Comparison of ENCODE assay signal across 32 mouse cellular contexts in genomic region chr5:125449306-125449705, GRCm38 (mm10). TPM values are rescaled to one million over a fixed set of nuclear protein-coding genes. Genes with fewer than 3 reads are reported as not detected.
DNase-seq lines count a peak whose midpoint lies in the region; ATAC-seq and TF ChIP-seq lines count a peak whose summit lies in the region.
"Had no signal": no experiment of that assay in that cellular context is flagged by ENCODE, and none has a peak within 500 bp of the region (broad histone marks: within the 10 kb centered on the region; RNA-seq: fewer than 3 reads in every experiment).

No protein-coding gene starts in this region.

- no peak overlapping the region for H3K4me2 ChIP-seq in heart, embryonic 13.5 days
- peak overlapping the region; percentile 19 for H3K4me2 ChIP-seq in myocyte (ENCODE audit: low read depth)
- no peak overlapping the region for H3K4me2 ChIP-seq in forebrain, embryonic 11.5 days (ENCODE audit: low read depth, low read length, severe bottlenecking)
- H3K4me2 ChIP-seq: embryonic facial prominence, embryonic 13.5 days; forebrain, embryonic 13.5 days; heart, embryonic 15.5 days; hindbrain, embryonic 12.5 days; intestine, embryonic 15.5 days; limb, embryonic 15.5 days; lung, embryonic 14.5 days; midbrain, embryonic 11.5 days; neural tube, embryonic 12.5 days had no signal

- no peak for ATAC-seq in heart, embryonic 13.5 days (ENCODE audit: extremely low read depth, insufficient number of reproducible peaks, low FRiP score, low TSS enrichment)
- ATAC-seq in granulocyte monocyte progenitor cell, adult 5-6 weeks (replicated peaks; ENCODE audit: poor library complexity, severe bottlenecking) = no peak
- ATAC-seq in forebrain, embryonic 11.5 days (replicated peaks; ENCODE audit: low FRiP score) = no peak
- ATAC-seq: CD4-positive, CD25-positive, alpha-beta regulatory T cell, adult 4 months; forebrain, embryonic 13.5 days; hindbrain, postnatal 0 days; intestine, embryonic 15.5 days; midbrain, embryonic 16.5 days had no signal

- H3K27me3 ChIP-seq in heart, embryonic 13.5 days (replicated peaks) = no peaks in the 10 kb centered on the region
- no peaks in the 10 kb centered on the region for H3K27me3 ChIP-seq in myocyte (ENCODE audit: control insufficient read depth, insufficient read depth, insufficient read length)
- no peaks in the 10 kb centered on the region for H3K27me3 ChIP-seq in forebrain, embryonic 11.5 days (ENCODE audit: control insufficient read depth, insufficient read depth, low read length)
- H3K27me3 ChIP-seq: embryonic facial prominence, embryonic 13.5 days; forebrain, embryonic 13.5 days; heart, embryonic 15.5 days; hindbrain, embryonic 12.5 days; intestine, embryonic 15.5 days; limb, embryonic 15.5 days; neural tube, embryonic 12.5 days had no signal

- no peaks in the 10 kb centered on the region for H3K9me3 ChIP-seq in heart, embryonic 13.5 days
- H3K9me3 ChIP-seq in forebrain, embryonic 11.5 days (ENCODE audit: control insufficient read depth, low read length) = no peaks in the 10 kb centered on the region
- H3K9me3 ChIP-seq: embryonic facial prominence, embryonic 13.5 days; forebrain, embryonic 13.5 days; heart, embryonic 15.5 days; hindbrain, embryonic 12.5 days; intestine, embryonic 15.5 days; limb, embryonic 10.5 days; limb, embryonic 15.5 days; neural tube, embryonic 12.5 days had no signal

- H3ac ChIP-seq in myocyte (ENCODE audit: control insufficient read depth, insufficient read length) = no peak overlapping the region

- no peak overlapping the region for H3K4me3 ChIP-seq in heart, embryonic 13.5 days
- no peak overlapping the region for H3K4me3 ChIP-seq in myocyte
- no peak overlapping the region for H3K4me3 ChIP-seq in forebrain, embryonic 11.5 days (ENCODE audit: low read depth, low read length)
- H3K4me3 ChIP-seq: embryonic facial prominence, embryonic 13.5 days; erythroblast, embryonic 14.5 days; forebrain, embryonic 13.5 days; heart, embryonic 15.5 days; hindbrain, embryonic 12.5 days; intestine, embryonic 15.5 days; limb, embryonic 10.5 days; limb, embryonic 15.5 days; neural tube, embryonic 12.5 days had no signal

- no peak overlapping the region for H3K27ac ChIP-seq in heart, embryonic 13.5 days (replicated peaks)
- H3K27ac ChIP-seq in forebrain, embryonic 11.5 days (ENCODE audit: low read depth, low read length) = no peak overlapping the region
- H3K27ac ChIP-seq: embryonic facial prominence, embryonic 13.5 days; forebrain, embryonic 13.5 days; heart, embryonic 15.5 days; hindbrain, embryonic 12.5 days; hindbrain, postnatal 0 days; intestine, embryonic 15.5 days; limb, embryonic 10.5 days; limb, embryonic 15.5 days; liver, embryonic 14.5 days; neural tube, embryonic 12.5 days had no signal

- intact Hi-C loops in heart, postnatal 14 days (cut with DNase I) = no loop called here

- H3K9ac ChIP-seq in heart, embryonic 13.5 days = peak overlapping the region; percentile 37; the same call in 1 of the 2 replicates
- no peak overlapping the region for H3K9ac ChIP-seq in forebrain, embryonic 11.5 days (ENCODE audit: low read length)
- H3K9ac ChIP-seq: embryonic facial prominence, embryonic 13.5 days; forebrain, embryonic 13.5 days; heart, embryonic 15.5 days; hindbrain, embryonic 12.5 days; intestine, embryonic 15.5 days; limb, embryonic 15.5 days; liver, embryonic 14.5 days; lung, embryonic 14.5 days; neural tube, embryonic 12.5 days had no signal

- 56% methylated on average over 5 of the region's 5 CpGs for WGBS in heart, embryonic 13.5 days
- WGBS in forebrain, embryonic 11.5 days = 89% methylated on average over 5 of the region's 5 CpGs

- no peak for DNase-seq in heart, postnatal 14 days
- peak; percentile 75 for DNase-seq in right cerebral cortex, adult 18-20 months
- DNase-seq in right cerebral cortex, postnatal 14 days = no peak
- DNase-seq in NIH3T3 (ENCODE audit: low read depth) = peak; percentile 74
- no peak for DNase-seq in forebrain, embryonic 11.5 days (ENCODE audit: low spot score)
- DNase-seq: adrenal gland, postnatal 10 days; cerebellum, adult 11-12 months; cerebellum, postnatal 10 days; gastrocnemius, postnatal 10 days; heart, postnatal 36 days; kidney, adult 2 months; kidney, postnatal 36 days; lung, embryonic 14.5 days; lung, postnatal 14 days; thymus, postnatal 4 days had no signal

- peaks cover 26% of the 10 kb centered on the region for H3K79me2 ChIP-seq in myocyte (ENCODE audit: control insufficient read depth, insufficient read depth)

- no peak for TF ChIP-seq POLR2A in myocyte (IDR thresholded peaks at IDR 0.05; ENCODE audit: insufficient read length, low read depth)

- peaks cover 18% of the 10 kb centered on the region for H3K4me1 ChIP-seq in heart, embryonic 13.5 days
- H3K4me1 ChIP-seq in forebrain, embryonic 11.5 days (replicated peaks; ENCODE audit: control insufficient read depth, insufficient read depth, low read length) = no peaks in the 10 kb centered on the region
- H3K4me1 ChIP-seq: embryonic facial prominence, embryonic 13.5 days; intestine, embryonic 15.5 days; limb, embryonic 15.5 days had no signal

- H3K36me3 ChIP-seq in heart, embryonic 13.5 days = peaks cover 34% of the 10 kb centered on the region
- no peaks in the 10 kb centered on the region for H3K36me3 ChIP-seq in myocyte (ENCODE audit: control insufficient read depth, insufficient read depth)
- no peaks in the 10 kb centered on the region; the same call in 1 of the 2 replicates for H3K36me3 ChIP-seq in forebrain, embryonic 11.5 days (ENCODE audit: control insufficient read depth, insufficient read depth, low read length)

TF ChIP-seq in myocyte, 11 proteins besides CTCF, POLR2A, EP300 and RAD21:
- TF ChIP-seq MYOG (IDR thresholded peaks at IDR 0.05; ENCODE audit: control insufficient read depth in 1 of 3, insufficient read depth in 1 of 3, insufficient read length in 2 of 3, low read depth in 2 of 3) (no peak), POLR2AphosphoS2 (IDR thresholded peaks at IDR 0.05; ENCODE audit: insufficient read length, low read depth) (no peak), TCF3 (IDR thresholded peaks at IDR 0.05; ENCODE audit: insufficient read length, low read depth) (no peak), REST (IDR thresholded peaks at IDR 0.05; ENCODE audit: insufficient read depth, insufficient read length) (no peak), MAX (IDR thresholded peaks at IDR 0.05; ENCODE audit: low read depth) (no peak), USF1 (IDR thresholded peaks at IDR 0.05; ENCODE audit: low read depth) (no peak), E2F4 (IDR thresholded peaks at IDR 0.05; ENCODE audit: insufficient read depth) (no peak), MYOD1 (IDR thresholded peaks at IDR 0.05; ENCODE audit: control insufficient read depth in 1 of 3, insufficient read length in 2 of 3, low read depth in 2 of 3) (no peak), CEBPB (IDR thresholded peaks at IDR 0.05; ENCODE audit: insufficient read depth, poor library complexity, severe bottlenecking) (no peak), TCF12 (IDR thresholded peaks at IDR 0.05; ENCODE audit: insufficient read depth, poor library complexity, severe bottlenecking) (no peak), SRF (IDR thresholded peaks at IDR 0.05; ENCODE audit: control insufficient read depth, insufficient read length, low read depth) (no peak)
TF ChIP-seq in myocyte: peak in this region for 0.

RNA-seq across cellular contexts. Expression of gene Bri3bp, which starts 7.9 kb away (rescaled TPM):
- 35.8 and 42.0 TPM in 2 replicates for polyA plus RNA-seq in heart, embryonic 13.5 days (2015; fragmentation: Nextera tagmentation; extraction: Ambion mirVana)
- 10 to 100 TPM; 48.0 to 62.4 TPM for total RNA-seq in heart, postnatal 14 days (2021)
- 24.8 TPM for polyA plus RNA-seq in myocyte (2012; fragmentation: generic; extraction: Trizol)
- total RNA-seq in granulocyte monocyte progenitor cell, adult 5-6 weeks (2014; fragmentation: Nextera tagmentation) = 43.5 and 68.5 TPM in 2 replicates
- 24.4 and 25.4 TPM in 2 replicates for total RNA-seq in granulocyte monocyte progenitor cell, adult 5-6 weeks (2017)
- 44.1 TPM in 2 replicates for polyA plus RNA-seq in forebrain, embryonic 11.5 days (2014; fragmentation: Nextera tagmentation; extraction: Ambion mirVana)

RNA-seq across cellular contexts. Expression of gene Dhx37, which starts 15.4 kb away (rescaled TPM):
- polyA plus RNA-seq in heart, embryonic 13.5 days (2015; fragmentation: Nextera tagmentation; extraction: Ambion mirVana) = 8.5 and 9.8 TPM in 2 replicates
- total RNA-seq in heart, postnatal 14 days (2021) = 10 to 100 TPM; 10.8 to 11.5 TPM
- polyA plus RNA-seq in myocyte (2012; fragmentation: generic; extraction: Trizol) = 17.2 TPM
- total RNA-seq in granulocyte monocyte progenitor cell, adult 5-6 weeks (2014; fragmentation: Nextera tagmentation) = 16.8 and 25.8 TPM in 2 replicates
- total RNA-seq in granulocyte monocyte progenitor cell, adult 5-6 weeks (2017) = 53.0 and 56.7 TPM in 2 replicates
- 15.7 and 16.4 TPM in 2 replicates for polyA plus RNA-seq in forebrain, embryonic 11.5 days (2014; fragmentation: Nextera tagmentation; extraction: Ambion mirVana)

RNA-seq across cellular contexts. Expression of gene Aacs, which starts 26.3 kb away (rescaled TPM):
- polyA plus RNA-seq in heart, embryonic 13.5 days (2015; fragmentation: Nextera tagmentation; extraction: Ambion mirVana) = 13.0 and 15.3 TPM in 2 replicates
- total RNA-seq in heart, postnatal 14 days (2021) = 1 to 10 TPM; 4.0 to 4.8 TPM
- 70.7 TPM for polyA plus RNA-seq in myocyte (2012; fragmentation: generic; extraction: Trizol)
- 10.3 and 15.1 TPM in 2 replicates for total RNA-seq in granulocyte monocyte progenitor cell, adult 5-6 weeks (2014; fragmentation: Nextera tagmentation)
- 11.7 and 12.2 TPM in 2 replicates for total RNA-seq in granulocyte monocyte progenitor cell, adult 5-6 weeks (2017)
- 55.4 and 56.6 TPM in 2 replicates for polyA plus RNA-seq in forebrain, embryonic 11.5 days (2014; fragmentation: Nextera tagmentation; extraction: Ambion mirVana)

RNA-seq across cellular contexts. Expression of gene Ubc, which starts 59.3 kb away (rescaled TPM):
- 819 and 833 TPM in 2 replicates for polyA plus RNA-seq in heart, embryonic 13.5 days (2015; fragmentation: Nextera tagmentation; extraction: Ambion mirVana)
- total RNA-seq in heart, postnatal 14 days (2021) = 1,000 to 10,000 TPM in 1 of 2 experiments, 100 to 1,000 TPM in 1; 947 to 1,009 TPM
- polyA plus RNA-seq in myocyte (2012; fragmentation: generic; extraction: Trizol) = 878 TPM
- total RNA-seq in granulocyte monocyte progenitor cell, adult 5-6 weeks (2014; fragmentation: Nextera tagmentation) = 126 and 139 TPM in 2 replicates
- total RNA-seq in granulocyte monocyte progenitor cell, adult 5-6 weeks (2017) = 236 and 280 TPM in 2 replicates
- polyA plus RNA-seq in forebrain, embryonic 11.5 days (2014; fragmentation: Nextera tagmentation; extraction: Ambion mirVana) = 1,042 and 1,121 TPM in 2 replicates

Comparison
In these comparisons a context has a peak if more than half of its experiments do, and no peak if none do; other contexts are left out.
1. DNase-seq: peak in right cerebral cortex, adult 18-20 months (single experiment) and NIH3T3 (single experiment); none in heart, postnatal 14 days (0 of 2), right cerebral cortex, postnatal 14 days (single experiment) and forebrain, embryonic 11.5 days (single experiment).